Mouse (Mus musculus): ENCODE results near the gene Zfp668.

The Zfp668 gene

DNA sequence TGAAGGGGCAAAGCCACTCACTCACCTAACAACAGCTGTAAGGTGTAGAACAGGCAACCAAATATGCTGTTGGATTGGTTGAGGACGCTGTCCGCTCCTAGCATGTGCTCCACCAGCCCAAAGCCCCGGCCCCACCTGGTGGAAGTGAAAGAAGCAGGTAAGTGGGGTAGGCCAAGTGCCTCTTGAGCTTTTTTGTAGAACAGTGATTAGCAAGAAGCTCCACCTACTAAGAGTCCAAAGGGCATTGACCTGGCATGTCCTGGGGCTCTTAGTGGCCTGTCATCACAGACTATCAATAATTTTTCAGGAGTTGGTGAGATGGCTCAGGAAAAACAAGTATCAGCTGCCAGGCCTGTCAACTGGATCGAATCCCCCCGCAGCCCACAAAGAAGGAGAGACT, 17.9 kb upstream of the Zfp668 start:
- peak; percentile 37 to 52 for DNase-seq

- DNase-seq, result peak; percentile 88 to 90
Measured at GRCm38 (mm10) chr7:127890798-127891197, 14.2 kb upstream of the Zfp668 start, which contains the start of gene Prss53. Prss53 (minus strand) TSS chr7:127890970.

DNA sequence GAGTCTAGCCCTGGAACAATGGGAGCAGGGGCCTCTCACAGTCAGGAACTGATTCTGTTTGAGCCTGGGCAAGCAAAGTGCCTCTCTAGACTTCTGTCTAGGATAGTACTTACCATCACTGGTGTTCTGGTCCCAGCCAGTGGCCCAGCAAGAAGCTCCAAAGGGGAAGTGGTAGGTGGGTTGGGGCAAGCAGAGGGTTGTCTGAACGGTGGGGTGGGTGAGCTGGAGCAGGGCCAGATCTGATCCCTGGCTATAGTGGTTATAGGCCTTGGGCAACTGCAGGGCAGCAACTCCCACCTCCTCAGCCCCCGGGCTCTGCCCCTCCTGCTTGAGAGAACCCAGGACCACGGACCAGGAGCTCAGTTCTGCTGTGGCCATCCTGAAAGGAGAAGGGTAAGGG, 12.2 kb upstream of the Zfp668 start:
- DNase-seq, result no peak

DNA sequence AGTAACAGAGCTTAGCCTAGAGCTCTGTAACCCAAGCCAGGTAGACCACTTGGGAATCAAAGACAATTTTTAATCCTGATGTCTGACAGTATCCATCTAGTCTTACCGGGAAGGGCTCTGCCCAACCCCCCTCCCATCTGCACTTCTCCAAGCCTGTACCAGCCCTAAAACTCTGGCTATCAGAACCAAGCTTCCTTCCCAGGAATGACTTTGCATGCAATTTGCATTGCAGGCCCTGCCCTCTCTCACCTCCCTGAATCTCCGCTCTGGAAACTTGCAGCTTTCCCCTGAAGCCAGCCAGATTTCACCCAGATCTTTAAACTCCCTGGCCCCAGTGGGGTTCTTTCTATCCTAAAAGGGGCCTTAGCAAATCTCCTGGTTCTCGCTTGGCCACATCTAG, 11.2 kb upstream of the Zfp668 start:
- no peak for DNase-seq

- no peak for DNase-seq
Measured at GRCm38 (mm10) chr7:127887191-127887590, 10.6 kb upstream of the Zfp668 start.

- DNase-seq, result no peak
Measured at GRCm38 (mm10) chr7:127886551-127886950, 9.9 kb upstream of the Zfp668 start.

DNA sequence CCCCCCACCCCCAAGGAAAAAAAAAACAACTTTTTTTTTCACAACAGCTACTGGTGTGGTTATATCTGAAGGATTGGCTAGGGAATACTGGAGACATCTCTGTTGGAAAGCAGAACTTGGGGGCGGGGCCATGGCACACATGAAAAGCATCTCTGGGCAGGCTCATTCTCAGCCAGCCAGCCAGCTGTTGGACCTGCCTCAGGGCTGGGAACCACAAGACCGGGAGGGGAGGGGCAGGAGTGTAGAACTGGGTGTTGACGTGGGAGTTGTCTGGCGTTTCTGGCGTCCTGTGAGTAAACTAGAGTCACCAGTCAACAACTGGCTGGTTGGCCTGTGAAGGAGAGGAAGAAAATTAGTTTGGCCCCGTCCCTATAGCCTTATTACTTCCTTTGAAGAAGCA, 9.3 kb upstream of the Zfp668 start:
- DNase-seq, result peak; percentile 34 to 43

GRCm38 (mm10) chr7:127880431-127880830, 3.8 kb upstream of the Zfp668 start:
- no peak for DNase-seq

- no peak for DNase-seq
Measured at GRCm38 (mm10) chr7:127879301-127879700, 2.7 kb upstream of the Zfp668 start.

DNA sequence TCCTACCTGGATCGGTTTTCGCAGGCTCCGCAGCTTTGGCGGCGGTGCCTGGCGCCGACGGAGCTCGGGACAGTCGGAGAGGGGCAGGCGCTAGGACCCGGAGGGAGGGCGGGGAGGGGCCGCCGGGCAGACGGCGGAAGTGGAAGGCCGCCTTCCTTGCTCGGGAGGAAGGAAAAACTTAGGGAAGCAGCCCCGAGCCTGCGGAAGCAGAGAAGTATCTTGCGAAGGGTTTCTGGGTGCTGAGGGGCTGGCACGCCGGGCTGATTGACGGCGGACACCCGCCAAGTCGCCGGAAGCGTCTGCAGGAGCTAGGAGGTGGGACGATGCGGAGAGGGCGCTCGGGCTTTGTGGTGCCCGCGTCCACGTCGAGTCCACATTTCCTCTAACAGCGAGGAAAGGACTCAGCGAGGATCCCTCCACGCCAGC, 574 bp downstream of the Zfp668 start, which contains the start of gene Zfp646:
Zfp646 (plus strand) TSS at position 181 of the 426 bp plus-strand sequence.
- peak; percentile 74 to 84 for DNase-seq

DNA sequence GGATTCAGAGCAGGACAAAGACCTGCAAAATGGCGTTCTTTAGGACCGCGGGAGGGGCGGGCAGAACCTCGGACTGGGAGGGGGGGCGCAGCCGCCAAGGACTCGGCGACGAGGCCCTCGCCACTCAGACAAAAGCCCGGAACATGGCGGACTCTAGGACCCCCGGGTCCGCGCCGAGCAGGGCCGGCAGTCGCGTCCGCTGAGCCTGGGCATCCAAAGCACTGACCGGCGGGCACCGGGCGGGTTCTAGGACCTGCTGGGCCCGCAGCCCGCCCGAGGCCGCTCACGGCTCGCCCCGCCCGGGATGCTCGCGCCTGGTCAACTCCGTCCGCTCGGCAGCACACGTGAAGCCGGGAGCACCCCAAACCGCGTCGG, 1.0 kb downstream of the Zfp668 start:
- DNase-seq, result peak; percentile 91 to 95

- no peak for DNase-seq
Measured at GRCm38 (mm10) chr7:127874812-127875626, 1.6 kb downstream of the Zfp668 start.

GRCm38 (mm10) chr7:127870136-127870821, 6.3 kb downstream of the Zfp668 start:
- no peak for DNase-seq

GRCm38 (mm10) chr7:127869149-127869810, 7.3 kb downstream of the Zfp668 start:
- DNase-seq, result no peak

DNA sequence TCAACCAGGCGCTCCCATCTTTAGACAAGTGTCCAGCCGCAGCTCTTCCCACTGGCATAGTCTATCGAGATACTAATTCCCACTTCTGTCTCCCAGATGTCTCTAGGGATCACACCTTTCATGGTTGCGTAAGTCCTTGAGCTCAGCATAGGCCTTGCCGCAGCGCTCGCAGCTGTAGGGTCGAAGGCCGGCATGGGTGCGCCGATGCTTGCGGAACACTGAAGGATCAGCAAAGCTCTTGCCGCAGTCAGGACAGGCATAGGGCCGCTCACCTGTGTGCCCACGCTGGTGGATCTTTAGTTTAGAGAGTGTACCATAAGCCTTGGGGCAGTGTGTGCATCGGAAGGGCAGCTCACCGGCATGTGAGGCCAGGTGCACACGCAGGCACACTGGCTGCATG, 9.0 kb downstream of the Zfp668 start:
- no peak for DNase-seq

DNA sequence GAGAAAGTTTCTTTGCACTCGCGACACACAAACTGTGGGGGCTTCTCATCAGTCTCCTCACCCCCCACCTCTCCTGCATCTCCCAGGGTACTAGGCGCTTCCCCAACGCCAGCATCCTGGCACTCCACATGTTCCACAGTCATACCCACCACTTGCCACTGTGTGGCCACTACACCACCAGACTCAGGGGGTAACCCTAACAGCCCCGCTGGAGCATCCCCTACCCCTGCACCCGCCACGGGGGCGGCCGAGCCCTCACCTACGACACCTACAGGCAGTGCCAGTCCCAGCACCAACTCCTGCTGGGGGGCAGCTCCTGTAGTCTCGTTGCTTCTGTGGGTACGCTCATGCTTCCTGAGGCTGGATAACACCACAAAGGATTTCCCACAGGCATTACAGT, 10.2 kb downstream of the Zfp668 start:
- DNase-seq, result no peak

DNA sequence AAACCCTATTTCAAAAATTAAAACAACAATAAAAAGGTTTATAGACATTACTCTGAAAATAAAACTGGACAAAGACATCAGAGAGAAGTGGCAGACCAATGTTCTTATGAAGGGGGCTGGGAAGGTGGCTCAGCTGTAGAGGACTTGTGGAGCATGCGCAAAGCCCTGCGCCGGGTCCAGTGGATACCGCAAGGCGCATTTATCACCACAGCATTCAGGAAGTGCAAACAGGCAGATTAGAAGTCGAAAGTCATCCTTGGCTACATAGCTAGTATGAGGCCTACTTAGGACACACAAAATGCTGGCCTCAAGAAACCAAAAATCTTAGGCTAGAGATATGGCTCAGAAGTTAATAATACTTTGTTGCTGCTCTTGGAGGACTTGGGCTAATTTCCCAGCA, 18.4 kb downstream of the Zfp668 start:
- no peak for DNase-seq

DNA sequence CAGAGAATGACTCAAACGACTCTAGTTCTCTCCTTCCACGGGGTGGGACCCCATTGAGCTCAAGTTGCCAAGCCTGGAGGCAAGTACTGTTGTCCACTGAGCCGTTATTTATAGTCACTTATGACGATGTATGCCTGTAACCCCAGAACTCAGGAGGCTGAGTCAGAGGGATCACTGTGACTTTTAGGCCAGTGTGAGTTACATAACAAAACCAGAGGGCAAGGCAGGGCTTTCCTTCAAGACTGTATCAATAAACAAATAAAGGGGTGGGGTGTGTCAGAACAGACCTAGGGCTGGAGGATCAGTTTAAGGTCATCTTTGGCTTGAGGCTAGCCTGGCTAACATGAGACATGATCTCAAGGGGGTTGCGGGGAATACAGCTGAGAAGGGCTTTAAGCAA, 25.7 kb downstream of the Zfp668 start:
- no peak for DNase-seq

DNA sequence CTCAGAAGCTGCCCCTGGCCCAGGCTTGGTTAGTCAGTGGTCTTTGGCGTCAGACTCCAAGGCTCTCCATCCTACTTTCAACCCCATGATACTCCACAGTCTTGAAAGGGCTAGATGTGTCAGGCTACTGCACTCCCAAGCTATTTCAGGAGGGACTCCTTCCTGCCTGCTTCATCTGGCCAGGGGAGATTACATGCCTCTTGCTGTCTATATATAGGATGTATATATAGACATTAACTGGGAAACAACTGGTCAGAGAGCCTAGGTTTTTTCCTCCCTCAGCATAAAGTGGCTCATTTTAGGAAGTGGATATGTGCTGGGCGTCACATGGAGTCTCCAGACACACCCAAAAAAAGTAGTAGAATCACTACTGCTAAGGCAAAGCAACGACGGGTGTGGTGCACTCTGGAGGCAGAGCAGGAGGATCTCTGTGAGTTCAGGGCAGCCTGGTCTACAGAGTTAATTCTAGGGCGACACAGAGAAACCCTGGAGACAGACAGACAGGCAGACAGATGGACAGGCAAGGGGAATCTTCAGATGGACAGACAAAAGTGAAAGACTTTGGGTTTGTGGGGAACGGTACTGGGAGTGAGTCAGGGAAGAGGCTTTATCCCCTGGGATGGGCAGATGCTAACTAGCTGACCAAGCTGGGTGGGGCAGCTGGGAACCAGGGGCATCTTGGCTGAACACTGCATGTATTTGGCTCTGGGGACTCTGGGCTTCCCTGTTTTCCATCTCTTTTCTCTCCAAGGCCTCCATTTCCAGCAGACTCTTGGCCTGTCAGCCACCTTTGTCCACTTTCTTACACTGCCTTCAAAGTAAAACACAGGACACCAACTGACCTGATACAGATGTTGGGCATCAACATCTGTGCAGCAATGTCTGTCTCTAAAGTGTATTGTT, 26.4 kb downstream of the Zfp668 start:
- no peak for DNase-seq

DNA sequence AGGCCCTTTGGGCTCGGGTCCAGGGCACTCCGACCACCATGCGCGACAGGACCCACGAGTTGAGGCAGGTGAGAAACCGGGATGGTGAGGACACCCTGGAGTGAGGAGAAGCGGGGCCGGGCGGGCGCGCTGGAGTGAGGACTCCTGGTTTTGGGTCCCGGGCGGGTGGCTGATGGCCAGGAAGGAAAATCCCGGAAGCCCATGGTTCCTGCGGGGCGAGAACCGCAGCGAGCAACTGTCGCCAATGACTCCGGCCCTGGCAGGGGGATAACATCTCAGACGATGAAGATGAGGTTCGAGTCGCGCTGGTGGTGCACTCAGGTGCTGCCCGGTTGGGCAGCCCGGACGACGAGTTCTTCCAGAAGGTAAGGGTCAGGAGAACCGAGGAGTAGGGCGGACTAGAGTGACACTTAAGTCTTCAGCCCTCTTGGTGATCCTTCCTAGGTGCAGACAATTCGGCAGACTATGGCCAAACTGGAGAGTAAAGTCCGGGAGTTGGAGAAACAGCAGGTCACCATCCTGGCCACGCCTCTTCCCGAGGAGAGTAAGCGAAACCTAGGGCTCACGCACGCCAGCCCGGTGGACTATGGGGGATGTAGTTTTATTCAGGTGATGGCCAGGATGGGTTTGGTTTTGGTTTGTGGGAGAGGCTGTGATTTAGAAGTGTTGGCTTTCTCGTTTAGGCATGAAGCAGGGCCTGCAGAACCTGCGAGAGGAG, 34.5 kb downstream of the Zfp668 start:
- peak; percentile 90 to 92 for DNase-seq

DNA sequence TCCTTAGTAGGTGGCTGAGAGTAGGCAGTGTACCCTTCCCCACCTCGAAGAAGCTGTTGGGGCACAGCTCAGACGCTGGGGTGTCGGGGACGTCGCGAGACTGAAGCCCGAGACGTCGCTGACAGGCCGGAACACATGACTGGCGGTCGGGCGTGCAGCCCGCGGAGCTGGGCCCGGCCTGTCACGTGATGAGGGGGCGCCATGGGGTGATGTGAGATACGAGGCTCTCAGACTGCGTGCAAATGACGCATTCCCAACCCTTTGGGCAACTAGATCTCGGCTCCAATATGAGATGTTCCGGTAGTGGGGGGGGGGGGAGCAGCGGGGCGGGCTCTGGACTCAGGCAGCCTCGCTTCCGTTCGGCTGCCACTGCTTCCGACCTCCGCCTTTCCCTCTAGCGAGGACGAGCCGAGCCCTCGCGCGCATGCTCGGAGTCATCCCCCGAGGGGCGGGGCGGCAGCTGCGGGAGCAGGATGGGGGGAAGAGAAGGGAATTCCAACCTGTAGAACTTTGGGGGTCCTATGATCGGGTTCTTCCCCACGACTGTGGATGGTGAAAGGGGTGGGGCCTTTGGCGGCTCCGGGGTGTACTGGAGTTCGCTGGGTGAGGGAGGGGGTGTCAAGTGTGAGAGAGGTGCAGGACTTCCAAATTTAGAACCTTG, 35.2 kb downstream of the Zfp668 start:
- DNase-seq, result peak; percentile 95 to 96

Measured in kidney, postnatal 36 days (tissue).